7 mouse cellular contexts compared by ENCODE assay signal in genomic region chr17:73148607-73149006, GRCm38 (mm10).
"Had no signal": no experiment of that assay in that cellular context is flagged by ENCODE, and none has a peak within 500 bp of the region (broad histone marks: within the 10 kb centered on the region; RNA-seq: fewer than 3 reads in every experiment).

No protein-coding gene starts in this region.

- H3K36me3 ChIP-seq: limb, embryonic 12.5 days; midbrain, embryonic 12.5 days had no signal

- H3K4me3 ChIP-seq: limb, embryonic 12.5 days; midbrain, embryonic 12.5 days had no signal

- H3K27ac ChIP-seq: limb, embryonic 12.5 days; liver, embryonic 14.5 days; midbrain, embryonic 12.5 days had no signal

- H3K4me2 ChIP-seq: limb, embryonic 12.5 days; midbrain, embryonic 12.5 days had no signal

- H3K9ac ChIP-seq: limb, embryonic 12.5 days; liver, embryonic 14.5 days; midbrain, embryonic 12.5 days had no signal

- H3K4me1 ChIP-seq: midbrain, embryonic 12.5 days had no signal

- H3K27me3 ChIP-seq: limb, embryonic 12.5 days; midbrain, embryonic 12.5 days had no signal

- H3K9me3 ChIP-seq: limb, embryonic 12.5 days; midbrain, embryonic 12.5 days had no signal

- DNase-seq: layer of hippocampus, postnatal 36 days; lung, adult 18-20 months; right cerebral cortex, postnatal 14 days; thymus, postnatal 36 days had no signal
